Mouse (Mus musculus): ENCODE measurements around the gene Narfl.
"Not testable (repeated sequence)": the region's sequence is repeated elsewhere in the genome, so short reads cannot be mapped to it uniquely, and the experiment has no call there.

The Narfl gene

GRCm38 (mm10) chr17:25773549-25774120 is at the start of gene Narfl:
TSS of gene Narfl (plus strand) at chr17:25773776.
- in situ Hi-C loops (cut with MseI, MboI) = no loop called here

- in situ Hi-C loops (cut with MseI, MboI) = no loop called here
Measured at GRCm38 (mm10) chr17:25723919-25724318, 49.7 kb upstream of the Narfl start.

GRCm38 (mm10) chr17:25725264-25725663 is 48.3 kb upstream of the Narfl start:
- in situ Hi-C loops (cut with MseI, MboI) = no loop called here

- in situ Hi-C loops (cut with MseI, MboI) = no loop called here
Measured at GRCm38 (mm10) chr17:25727265-25728008, 46.1 kb upstream of the Narfl start, which contains the start of the genes Chtf18 and Rpusd1. TSS of gene Chtf18 (minus strand) at chr17:25727419. TSS of gene Rpusd1 (plus strand) at chr17:25727670.

- in situ Hi-C loops (cut with MseI, MboI) = no loop called here
Measured at GRCm38 (mm10) chr17:25728009-25728270, 45.6 kb upstream of the Narfl start.

- in situ Hi-C loops (cut with MseI, MboI) = loop anchor here in 1 of 2 experiments (5.0 kb wide), 1 partner anchor 70 kb away; no protein-coding TSS in a partner anchor
Measured at GRCm38 (mm10) chr17:25732082-25732481, 41.5 kb upstream of the Narfl start.

GRCm38 (mm10) chr17:25735246-25735645 is 38.3 kb upstream of the Narfl start:
- in situ Hi-C loops (cut with MseI, MboI) = no loop called here

GRCm38 (mm10) chr17:25735745-25736144 is 37.8 kb upstream of the Narfl start, which contains the start of gene Mslnl:
TSS of gene Mslnl (plus strand) at chr17:25736042.
- in situ Hi-C loops (cut with MseI, MboI) = no loop called here

GRCm38 (mm10) chr17:25738861-25739260 is 34.7 kb upstream of the Narfl start:
- in situ Hi-C loops (cut with MseI, MboI) = no loop called here

GRCm38 (mm10) chr17:25741471-25741870 is 32.1 kb upstream of the Narfl start:
- in situ Hi-C loops (cut with MseI, MboI) = not testable (repeated sequence)

- in situ Hi-C loops (cut with MseI, MboI) = no loop called here
Measured at GRCm38 (mm10) chr17:25743831-25744230, 29.7 kb upstream of the Narfl start.

- in situ Hi-C loops (cut with MseI, MboI) = no loop called here
Measured at GRCm38 (mm10) chr17:25744311-25744710, 29.3 kb upstream of the Narfl start.

- in situ Hi-C loops (cut with MseI, MboI) = no loop called here
Measured at GRCm38 (mm10) chr17:25748238-25748637, 25.3 kb upstream of the Narfl start.

- in situ Hi-C loops (cut with MseI, MboI) = no loop called here
Measured at GRCm38 (mm10) chr17:25749314-25749713, 24.3 kb upstream of the Narfl start.

GRCm38 (mm10) chr17:25751446-25751845 is 22.1 kb upstream of the Narfl start:
- in situ Hi-C loops (cut with MseI, MboI) = no loop called here

GRCm38 (mm10) chr17:25754241-25754640 is 19.3 kb upstream of the Narfl start, which contains the start of gene Msln:
TSS of gene Msln (minus strand) at chr17:25754378.
- in situ Hi-C loops (cut with MseI, MboI) = no loop called here

- in situ Hi-C loops (cut with MseI, MboI) = no loop called here
Measured at GRCm38 (mm10) chr17:25755086-25755485, 18.5 kb upstream of the Narfl start.

- in situ Hi-C loops (cut with MseI, MboI) = no loop called here
Measured at GRCm38 (mm10) chr17:25755627-25756377, 17.8 kb upstream of the Narfl start.

- in situ Hi-C loops (cut with MseI, MboI) = no loop called here
Measured at GRCm38 (mm10) chr17:25756378-25757242, 17.0 kb upstream of the Narfl start.

GRCm38 (mm10) chr17:25757691-25758090 is 15.9 kb upstream of the Narfl start:
- in situ Hi-C loops (cut with MseI, MboI) = no loop called here

GRCm38 (mm10) chr17:25760148-25760547 is 13.4 kb upstream of the Narfl start:
- in situ Hi-C loops (cut with MseI, MboI) = no loop called here

- in situ Hi-C loops (cut with MseI, MboI) = no loop called here
Measured at GRCm38 (mm10) chr17:25761561-25761970, 12.0 kb upstream of the Narfl start.

Measured in mouse trophoblast stem cell (cell line).